Mouse (Mus musculus) limb, embryonic 14.5 days (tissue): Measurements from ENCODE around the gene Gpr180. TPM values are rescaled to one million over a fixed set of nuclear protein-coding genes. Genes with fewer than 3 reads are reported as not detected.

Experiments
- ATAC-seq: fragments of 200-750 bp; cut with Nextera tagmentation; 2 replicates; pipeline ENCODE4 v1.8.0; 2017; ENCODE audit warnings: low read depth, moderate number of reproducible peaks, moderate TSS enrichment; ENCODE audit not compliant: low FRiP score
- DNase-seq: peaks from one replicate; pipeline ENCODE4 v3.0.0-alpha.2; 2015; ENCODE audit warnings: low spot score
- H3K27ac ChIP-seq: fragments of 300-500 bp; sonication (generic); replicated peaks from 2 replicates; pipeline ENCODE4 v1.5.1; 2014; ENCODE audit warnings: low read depth, mild to moderate bottlenecking, low read length, moderate library complexity, mixed read lengths
- H3K27me3 ChIP-seq: fragments of 300-500 bp; sonication (generic); 2 replicates; pipeline ENCODE4 v1.6.1; 2014; ENCODE audit warnings: low read length, mixed read lengths; ENCODE audit not compliant: control insufficient read depth, insufficient read depth
- H3K36me3 ChIP-seq: fragments of 300-500 bp; sonication (generic); 2 replicates; pipeline ENCODE4 v1.6.1; 2014; ENCODE audit warnings: mild to moderate bottlenecking, low read length, moderate library complexity, mixed read lengths; ENCODE audit not compliant: control insufficient read depth, insufficient read depth
- H3K4me1 ChIP-seq: fragments of 300-500 bp; sonication (generic); 2 replicates; pipeline ENCODE4 v1.6.1; 2014; ENCODE audit warnings: antibody characterized with exemption, low read length, mixed read lengths; ENCODE audit not compliant: control insufficient read depth, insufficient read depth
- H3K4me2 ChIP-seq: fragments of 300-500 bp; sonication (generic); replicated peaks from 2 replicates; pipeline ENCODE4 v1.6.1; 2014; ENCODE audit warnings: low read depth, mild to moderate bottlenecking, low read length, moderate library complexity; ENCODE audit not compliant: severe bottlenecking
- H3K4me3 ChIP-seq: fragments of 300-500 bp; sonication (generic); replicated peaks from 2 replicates; pipeline ENCODE4 v1.5.1; 2014; ENCODE audit warnings: low read length
- H3K9ac ChIP-seq: fragments of 300-500 bp; sonication (generic); 2 replicates; pipeline ENCODE4 v1.6.1; 2014; ENCODE audit warnings: mild to moderate bottlenecking, low read depth, low read length, moderate library complexity; ENCODE audit not compliant: severe bottlenecking
- H3K9me3 ChIP-seq: fragments of 300-500 bp; sonication (generic); 2 replicates; pipeline ENCODE4 v1.6.1; 2016; ENCODE audit warnings: low read length; ENCODE audit not compliant: control insufficient read depth
- POLR2A ChIP-seq: fragments of 200-500 bp; IDR thresholded peaks from 2 replicates; pipeline ENCODE4 v1.8.0; 2012; ENCODE audit warnings: inconsistent platforms, mild to moderate bottlenecking, moderate library complexity, borderline replicate concordance; ENCODE audit not compliant: insufficient read depth, insufficient read length; ENCODE audit errors: extremely low read depth
- WGBS: fragments of 180-500 bp; shearing (Covaris S2); extraction: QIAGEN DNeasy Blood & Tissue Kit; methylation state at CpG from one replicate; pipeline ENCODE4 v1.1.7; 2014; 5-methylcytosine and 5-hydroxymethylcytosine counted together
- polyA plus RNA-seq, 2 experiments: library from polyadenylated mRNA; depleted of rRNA in 1 of 2; stranded (reverse) in 1 of 2; unstranded in 1 of 2; fragments of >200 nt; fragmentation: Nextera tagmentation in 1 of 2; extraction: Ambion mirVana in 1 of 2; gene quantifications; 2 replicates each; pipeline versions ENCODE4 v1.2.1 to v1.2.3; 2012 to 2014

Gene Gpr180
- polyA plus RNA-seq, 2 experiments, result 60.8 to 84.5 TPM

DNA sequence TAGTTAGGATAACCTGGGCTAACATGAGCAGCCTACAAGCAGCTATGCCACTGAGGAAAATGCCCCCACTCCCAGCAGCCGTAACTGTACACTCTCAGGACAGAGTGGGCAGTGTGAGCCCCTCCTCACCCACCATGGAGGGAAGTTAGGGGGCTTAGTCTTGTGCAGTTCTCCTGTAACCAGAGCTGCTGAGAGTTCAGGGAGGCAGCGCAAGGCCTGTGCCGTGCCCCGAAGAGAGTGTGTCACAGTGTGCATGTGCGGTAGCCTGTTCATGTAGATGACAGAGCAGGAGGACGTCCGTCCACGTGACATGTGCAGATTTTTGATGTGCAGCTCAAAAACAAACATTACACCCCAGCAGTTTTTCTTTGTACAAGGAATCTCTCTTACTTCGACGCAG is 19.8 kb downstream of the Gpr180 start:
- DNase-seq (no peak), ATAC-seq (no peak)
- H3K36me3 ChIP-seq, result peaks cover 67% of the 10 kb centered on the region
- H3K9me3 ChIP-seq, result no peaks in the 10 kb centered on the region
- H3K4me3 ChIP-seq, result no peak overlapping the region
- no peak overlapping the region for H3K27ac ChIP-seq
- no peaks in the 10 kb centered on the region for H3K27me3 ChIP-seq
- TF ChIP-seq POLR2A, result no peak
- WGBS, result 84% methylated on average over 10 of the region's 10 CpGs
- H3K4me2 ChIP-seq, result no peak overlapping the region
- H3K9ac ChIP-seq, result no peak overlapping the region
- no peaks in the 10 kb centered on the region for H3K4me1 ChIP-seq

- Histone ChIP-seq H3K9me3 (no peaks in the 10 kb centered on the region), H3K4me3 (no peak overlapping the region), H3K27ac (no peak overlapping the region), H3K9ac (no peak overlapping the region), H3K27me3 (no peaks in the 10 kb centered on the region), H3K36me3 (peaks cover 71% of the 10 kb centered on the region), H3K4me1 (no peaks in the 10 kb centered on the region), H3K4me2 (no peak overlapping the region)
- no peak for TF ChIP-seq POLR2A
- ATAC-seq, result no peak
- DNase-seq, result no peak
- 29% methylated on average over 5 of the region's 5 CpGs for WGBS
These were observed 20.2 kb downstream of the Gpr180 start for GRCm38 (mm10) chr14:118157146-118157545.

- WGBS, result 84% methylated on average over 3 of the region's 3 CpGs
- Histone ChIP-seq H3K9me3 (no peaks in the 10 kb centered on the region), H3K36me3 (peaks cover 68% of the 10 kb centered on the region), H3K4me3 (no peak overlapping the region), H3K27me3 (no peaks in the 10 kb centered on the region), H3K9ac (no peak overlapping the region), H3K4me1 (no peaks in the 10 kb centered on the region), H3K4me2 (no peak overlapping the region), H3K27ac (no peak overlapping the region)
- no peak for ATAC-seq
- no peak for TF ChIP-seq POLR2A
- no peak for DNase-seq
These were observed 24.8 kb downstream of the Gpr180 start for GRCm38 (mm10) chr14:118161751-118162150.

GRCm38 (mm10) chr14:118162640-118163039 is 25.7 kb downstream of the Gpr180 start:
- WGBS, result 86% methylated on average over 14 of the region's 14 CpGs
- Histone ChIP-seq H3K9ac (no peak overlapping the region), H3K4me3 (no peak overlapping the region), H3K4me1 (no peaks in the 10 kb centered on the region), H3K36me3 (peaks cover 66% of the 10 kb centered on the region), H3K9me3 (no peaks in the 10 kb centered on the region), H3K4me2 (no peak overlapping the region), H3K27me3 (no peaks in the 10 kb centered on the region), H3K27ac (no peak overlapping the region)
- no peak for ATAC-seq
- DNase-seq, result no peak
- no peak for TF ChIP-seq POLR2A

DNA sequence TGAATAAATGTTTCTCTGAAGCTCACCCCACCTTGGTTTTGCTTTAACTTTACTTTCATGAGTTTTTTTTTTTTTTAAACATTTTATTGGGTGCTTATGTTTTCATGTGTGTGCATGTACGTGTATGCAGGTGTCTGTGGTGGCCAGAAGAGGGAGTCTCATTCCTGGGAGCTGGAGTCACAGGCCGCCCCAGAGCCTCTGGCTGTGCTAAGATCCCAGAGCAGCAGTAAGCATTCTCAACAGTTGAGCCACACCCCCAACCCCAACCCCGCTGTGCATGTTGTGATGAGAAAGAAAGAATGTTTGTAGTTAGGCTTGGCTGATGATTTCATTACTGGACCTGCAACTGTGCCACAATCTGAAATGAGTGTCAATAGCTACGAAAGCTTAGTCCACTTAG is 31.8 kb downstream of the Gpr180 start:
- TF ChIP-seq POLR2A, result no peak
- no peak for ATAC-seq
- no peak overlapping the region for H3K9ac ChIP-seq
- WGBS, result 98% methylated on average over 4 of the region's 4 CpGs
- no peaks in the 10 kb centered on the region for H3K4me1 ChIP-seq
- DNase-seq, result no peak
- H3K9me3 ChIP-seq, result no peaks in the 10 kb centered on the region
- H3K27ac ChIP-seq, result no peak overlapping the region
- no peaks in the 10 kb centered on the region for H3K27me3 ChIP-seq
- no peak overlapping the region for H3K4me2 ChIP-seq
- H3K36me3 ChIP-seq, result peaks cover 24% of the 10 kb centered on the region
- H3K4me3 ChIP-seq, result no peak overlapping the region

DNA sequence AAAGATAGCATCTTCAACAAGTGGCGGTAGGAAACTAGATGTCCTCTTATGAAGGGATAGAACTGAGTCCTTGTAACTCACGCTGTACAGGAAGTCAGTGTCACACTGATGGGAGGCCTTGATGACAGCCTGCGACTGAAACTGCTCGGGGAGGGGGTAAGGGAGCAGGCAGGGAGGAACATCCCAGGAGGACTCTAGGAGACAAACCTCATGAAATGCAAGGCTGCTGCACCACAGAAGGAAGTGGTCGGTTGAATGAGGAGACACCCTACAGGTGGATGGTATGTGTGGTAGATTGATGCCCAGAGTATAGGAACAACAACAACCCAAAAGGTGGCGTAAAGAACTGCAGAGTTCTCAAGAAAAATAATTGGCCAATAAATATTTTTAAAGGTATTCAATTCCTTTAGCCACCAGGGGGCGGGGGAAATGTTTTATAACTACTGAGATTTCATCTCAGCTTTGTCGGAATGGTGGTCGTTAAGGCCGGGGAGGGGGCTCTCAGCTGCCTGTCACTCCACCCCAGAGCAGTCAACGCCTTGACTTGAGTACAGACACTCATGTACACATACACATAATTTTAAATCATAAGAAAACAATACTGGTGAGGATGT is 36.7 kb downstream of the Gpr180 start:
- ATAC-seq (no peak), DNase-seq (peak; percentile 9)
- 54% methylated on average over 11 of the region's 11 CpGs for WGBS

More for the DNA sequence above, 36.7 kb downstream of the Gpr180 start:
- H3K27ac ChIP-seq, result no peak overlapping the region
- no peak overlapping the region for H3K4me3 ChIP-seq
- no peaks in the 10 kb centered on the region for H3K4me1 ChIP-seq
- no peak for TF ChIP-seq POLR2A
- no peaks in the 10 kb centered on the region for H3K9me3 ChIP-seq
- H3K4me2 ChIP-seq, result no peak overlapping the region
- H3K36me3 ChIP-seq, result peaks cover 13% of the 10 kb centered on the region
- H3K9ac ChIP-seq, result no peak overlapping the region
- H3K27me3 ChIP-seq, result no peaks in the 10 kb centered on the region
